Comparison of ENCODE assay signal across 9 mouse cellular contexts in the genomic region with DNA sequence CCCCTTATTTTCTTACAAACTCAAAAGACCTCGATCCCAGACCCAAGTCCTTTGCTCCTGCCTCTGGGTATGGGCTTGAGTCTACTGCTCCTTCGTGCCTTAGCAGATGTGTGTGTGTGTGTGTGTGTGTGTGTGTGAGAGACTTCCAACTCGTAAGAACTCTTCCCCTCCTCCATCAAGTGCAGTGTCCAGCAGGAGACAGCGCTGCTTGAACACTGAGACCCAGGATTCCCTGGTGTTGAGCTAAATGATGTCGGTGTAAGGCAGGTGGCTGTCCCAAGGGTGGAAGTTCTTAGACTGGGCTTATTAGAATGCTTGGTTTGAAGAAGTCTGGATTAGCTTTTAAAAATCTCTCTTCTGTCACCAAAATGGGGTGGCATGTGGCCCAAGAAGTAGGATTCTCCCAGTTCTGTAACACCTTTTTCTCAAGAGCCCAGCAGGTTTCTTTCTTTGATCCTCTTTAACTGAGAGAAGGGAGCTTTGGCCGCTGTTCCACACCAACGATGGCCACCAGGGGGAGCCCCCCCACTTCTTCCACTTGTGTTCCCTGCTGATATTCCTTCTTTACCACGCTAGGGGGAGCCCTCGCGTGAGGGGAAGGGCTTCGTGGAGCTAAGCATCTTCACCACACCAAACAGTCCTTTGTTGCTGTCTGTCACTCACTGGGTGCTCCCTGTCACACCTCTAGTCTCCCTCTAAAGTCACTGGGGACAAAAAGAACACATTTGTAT. TPM values are rescaled to one million over a fixed set of nuclear protein-coding genes. Genes with fewer than 3 reads are reported as not detected.
A peak's percentile ranks its signal among the peaks of the same experiment; 100 is the strongest.
DNase-seq lines count a peak whose midpoint lies in the region; ATAC-seq and TF ChIP-seq lines count a peak whose summit lies in the region.
"Had no signal": no experiment of that assay in that cellular context is flagged by ENCODE, and none has a peak within 500 bp of the region (broad histone marks: within the 10 kb centered on the region; RNA-seq: fewer than 3 reads in every experiment).

No protein-coding gene starts in this region.

- DNase-seq in MEL-GATA-1-ER (ENCODE audit: extremely low read depth, low read depth) = peak; percentile 57
- peak; percentile 43 for DNase-seq in cerebellum, adult 11-12 months
- peak; percentile 94 for DNase-seq in forebrain, postnatal 0 days
- peak; percentile 87 to 89 for DNase-seq in layer of hippocampus, postnatal 10 days (ENCODE audit: low spot score in 2 of 2)
- DNase-seq in lung, postnatal 25 days (ENCODE audit: low spot score) = peak; percentile 80
- DNase-seq in retina, postnatal 1 day = peak; percentile 93
- peak; percentile 80 to 84 for DNase-seq in thymus, postnatal 36 days

- no peaks in the 10 kb centered on the region for H3K9me3 ChIP-seq in forebrain, postnatal 0 days (ENCODE audit: low read length)
- H3K9me3 ChIP-seq in hindbrain, embryonic 13.5 days = no peaks in the 10 kb centered on the region
- H3K9me3 ChIP-seq: lung, embryonic 15.5 days had no signal

- peak; percentile 100 for TF ChIP-seq CTCF in forebrain, postnatal 0 days (IDR thresholded peaks at IDR 0.05; ENCODE audit: low read depth)

- H3K4me3 ChIP-seq in forebrain, postnatal 0 days (ENCODE audit: low read depth, low read length) = no peak overlapping the region
- no peak overlapping the region for H3K4me3 ChIP-seq in hindbrain, embryonic 13.5 days
- H3K4me3 ChIP-seq: lung, embryonic 15.5 days had no signal

- peak; percentile 90 for ATAC-seq in forebrain, postnatal 0 days
- peak; percentile 72 for ATAC-seq in hindbrain, embryonic 13.5 days (ENCODE audit: low FRiP score)

- H3K4me1 ChIP-seq in forebrain, postnatal 0 days (ENCODE audit: insufficient read depth) = no peaks in the 10 kb centered on the region
- H3K4me1 ChIP-seq in hindbrain, embryonic 13.5 days (replicated peaks) = peaks cover 21% of the 10 kb centered on the region

- H3K27me3 ChIP-seq in forebrain, postnatal 0 days (ENCODE audit: insufficient read depth, low read length) = no peaks in the 10 kb centered on the region
- no peaks in the 10 kb centered on the region for H3K27me3 ChIP-seq in hindbrain, embryonic 13.5 days
- H3K27me3 ChIP-seq: lung, embryonic 15.5 days had no signal

- 24% methylated on average over 11 of the region's 11 CpGs for WGBS in forebrain, postnatal 0 days
- 26% methylated on average over 11 of the region's 11 CpGs for WGBS in hindbrain, embryonic 13.5 days

- no peak overlapping the region for H3K27ac ChIP-seq in forebrain, postnatal 0 days (ENCODE audit: low read depth, low read length)
- H3K27ac ChIP-seq in hindbrain, embryonic 13.5 days = no peak overlapping the region
- H3K27ac ChIP-seq: lung, embryonic 15.5 days had no signal

- no peak overlapping the region for H3K4me2 ChIP-seq in forebrain, postnatal 0 days (ENCODE audit: low read depth)
- no peak overlapping the region for H3K4me2 ChIP-seq in hindbrain, embryonic 13.5 days
- H3K4me2 ChIP-seq: lung, embryonic 15.5 days had no signal

- H3K36me3 ChIP-seq in forebrain, postnatal 0 days (ENCODE audit: insufficient read depth) = no peaks in the 10 kb centered on the region
- H3K36me3 ChIP-seq in hindbrain, embryonic 13.5 days = no peaks in the 10 kb centered on the region
- H3K36me3 ChIP-seq: lung, embryonic 15.5 days had no signal

- H3K9ac ChIP-seq in forebrain, postnatal 0 days = no peak overlapping the region
- no peak overlapping the region for H3K9ac ChIP-seq in hindbrain, embryonic 13.5 days
- H3K9ac ChIP-seq: lung, embryonic 15.5 days had no signal

RNA-seq across cellular contexts. Expression of a gene that starts 17.0 kb away (rescaled TPM):
- 0.77 and 0.95 TPM in 2 replicates for total RNA-seq in forebrain, postnatal 0 days (2014; rRNA removed)
- polyA plus RNA-seq in forebrain, postnatal 0 days (2015; fragmentation: Nextera tagmentation; extraction: Ambion mirVana) = 0.88 and 0.93 TPM in 2 replicates
- polyA plus RNA-seq in hindbrain, embryonic 13.5 days (2015; fragmentation: Nextera tagmentation; extraction: Ambion mirVana) = 1.1 and 1.8 TPM in 2 replicates
- total RNA-seq in layer of hippocampus, postnatal 10 days (2021) = 1 to 10 TPM; 1.3 to 1.4 TPM

RNA-seq across cellular contexts. Expression of a gene that starts 27.5 kb away (rescaled TPM):
- 120 and 187 TPM in 2 replicates for total RNA-seq in forebrain, postnatal 0 days (2014; rRNA removed)
- 166 and 184 TPM in 2 replicates for polyA plus RNA-seq in forebrain, postnatal 0 days (2015; fragmentation: Nextera tagmentation; extraction: Ambion mirVana)
- polyA plus RNA-seq in hindbrain, embryonic 13.5 days (2015; fragmentation: Nextera tagmentation; extraction: Ambion mirVana) = 117 and 118 TPM in 2 replicates
- 10 to 100 TPM; 72.4 to 74.9 TPM for total RNA-seq in layer of hippocampus, postnatal 10 days (2021)

RNA-seq across cellular contexts. Expression of a gene that starts 36.8 kb away (rescaled TPM):
- 2.1 and 2.3 TPM in 2 replicates for total RNA-seq in forebrain, postnatal 0 days (2014; rRNA removed)
- polyA plus RNA-seq in forebrain, postnatal 0 days (2015; fragmentation: Nextera tagmentation; extraction: Ambion mirVana) = 0.99 and 1.8 TPM in 2 replicates
- 1.6 and 2.2 TPM in 2 replicates for polyA plus RNA-seq in hindbrain, embryonic 13.5 days (2015; fragmentation: Nextera tagmentation; extraction: Ambion mirVana)
- 1 to 10 TPM; 2.1 to 4.0 TPM for total RNA-seq in layer of hippocampus, postnatal 10 days (2021)

RNA-seq across cellular contexts. Expression of a gene that starts 36.8 kb away (rescaled TPM):
- 3.8 and 4.9 TPM in 2 replicates for total RNA-seq in forebrain, postnatal 0 days (2014; rRNA removed)
- 2.2 and 2.4 TPM in 2 replicates for polyA plus RNA-seq in forebrain, postnatal 0 days (2015; fragmentation: Nextera tagmentation; extraction: Ambion mirVana)
- 6.9 and 7.8 TPM in 2 replicates for polyA plus RNA-seq in hindbrain, embryonic 13.5 days (2015; fragmentation: Nextera tagmentation; extraction: Ambion mirVana)
- total RNA-seq in layer of hippocampus, postnatal 10 days (2021) = 1 to 10 TPM; 2.5 to 2.6 TPM

RNA-seq across cellular contexts. Expression of a gene that starts 55.2 kb away (rescaled TPM):
- total RNA-seq in forebrain, postnatal 0 days (2014; rRNA removed) = 0.46 and 2.6 TPM in 2 replicates
- polyA plus RNA-seq in forebrain, postnatal 0 days (2015; fragmentation: Nextera tagmentation; extraction: Ambion mirVana) = 0.42 and 0.62 TPM in 2 replicates
- polyA plus RNA-seq in hindbrain, embryonic 13.5 days (2015; fragmentation: Nextera tagmentation; extraction: Ambion mirVana) = 0.78 and 1.3 TPM in 2 replicates
- total RNA-seq in layer of hippocampus, postnatal 10 days (2021) = under 1 TPM; 0.60 to 0.98 TPM

Comparison
In these comparisons a context has a peak if more than half of its experiments do, and no peak if none do; other contexts are left out.
1. DNase-seq: peak in every context shown above with its lines; median percentile 94 in forebrain, postnatal 0 days; 93 in retina, postnatal 1 day; 88 in layer of hippocampus, postnatal 10 days; 82 in thymus, postnatal 36 days; 80 in lung, postnatal 25 days; 57 in MEL-GATA-1-ER; 43 in cerebellum, adult 11-12 months.